Mouse (Mus musculus) adipocyte (in vitro differentiated cells): ENCODE measurements around the gene Prpf31.

Source experiments
- DNase-seq: peaks from one replicate; pipeline ENCODE4 v3.0.0-alpha.2; 2016; ENCODE audit warnings: low spot score

Gene Prpf31

DNA sequence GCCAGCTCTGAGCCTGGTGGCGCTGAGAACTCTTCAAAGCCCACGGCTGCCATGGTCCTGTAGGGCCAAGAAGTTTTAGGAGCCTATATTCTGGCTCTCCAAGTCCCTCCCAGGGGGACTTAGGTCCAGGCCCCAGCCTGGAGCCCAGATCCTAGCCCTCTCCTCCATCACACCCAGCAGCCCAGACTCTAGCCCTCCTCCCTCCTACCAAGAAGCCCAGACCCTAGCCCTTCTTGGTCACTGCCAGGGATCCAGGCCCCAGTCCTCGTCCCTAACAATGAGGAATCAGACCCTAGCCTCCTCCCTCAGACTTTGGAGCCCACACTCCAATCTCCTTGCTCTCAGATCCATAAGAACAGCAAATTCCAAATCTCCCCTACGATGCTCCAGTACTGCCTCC, 755 bp upstream of the Prpf31 start:
- no peak for DNase-seq

DNA sequence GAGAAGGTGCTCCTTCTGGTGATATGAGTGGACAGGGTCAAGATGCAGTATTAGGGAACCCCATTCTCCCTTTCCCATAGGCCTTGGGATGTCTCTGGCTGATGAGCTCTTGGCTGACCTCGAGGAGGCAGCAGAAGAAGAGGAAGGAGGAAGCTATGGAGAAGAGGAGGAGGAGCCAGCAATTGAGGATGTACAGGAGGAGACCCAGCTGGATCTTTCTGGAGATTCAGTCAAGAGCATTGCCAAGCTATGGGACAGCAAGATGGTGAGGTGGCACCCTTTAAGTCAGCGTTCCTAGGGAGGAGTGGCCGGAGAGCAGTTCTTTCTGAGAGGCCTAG, 662 bp downstream of the Prpf31 start:
- no peak for DNase-seq

DNA sequence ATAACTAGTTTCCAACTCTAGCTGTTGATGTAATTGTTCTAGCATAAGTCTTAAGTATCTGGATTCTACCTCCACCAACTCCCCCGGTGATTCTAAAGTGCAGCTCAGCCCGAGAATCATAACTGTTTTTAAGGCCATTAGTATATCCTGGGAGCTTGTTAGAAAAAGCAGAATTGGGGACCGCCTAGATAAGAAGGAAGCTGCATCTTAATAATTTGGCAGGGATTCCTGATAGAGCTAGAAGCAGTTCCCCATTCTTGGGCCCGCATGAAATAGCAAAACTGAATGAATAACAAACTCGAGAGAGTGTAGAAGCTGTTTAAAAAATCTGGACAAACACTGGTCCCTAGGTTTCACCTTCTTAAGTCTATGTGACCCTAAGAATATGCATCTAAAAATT, 13.6 kb downstream of the Prpf31 start:
- DNase-seq, result no peak

DNA sequence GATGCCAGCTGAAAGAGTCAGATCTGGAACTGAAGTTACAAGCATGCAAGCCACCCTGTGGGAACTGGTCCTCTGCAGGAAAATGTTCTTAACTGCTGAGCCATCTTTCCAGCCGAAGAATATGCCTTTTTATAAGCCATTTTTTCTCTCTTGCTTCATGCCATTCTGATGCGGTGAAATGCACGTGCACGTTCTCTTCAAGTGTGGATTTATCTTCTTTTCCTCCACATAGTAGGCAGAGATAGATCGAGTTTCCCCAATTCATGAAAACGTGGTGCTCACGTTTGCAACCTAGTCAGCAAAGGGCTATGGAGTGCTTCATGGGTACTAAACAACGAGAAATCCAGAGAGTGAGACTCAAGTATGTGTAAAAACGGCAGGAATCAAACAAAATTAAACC, 14.1 kb downstream of the Prpf31 start:
- DNase-seq, result no peak

DNA sequence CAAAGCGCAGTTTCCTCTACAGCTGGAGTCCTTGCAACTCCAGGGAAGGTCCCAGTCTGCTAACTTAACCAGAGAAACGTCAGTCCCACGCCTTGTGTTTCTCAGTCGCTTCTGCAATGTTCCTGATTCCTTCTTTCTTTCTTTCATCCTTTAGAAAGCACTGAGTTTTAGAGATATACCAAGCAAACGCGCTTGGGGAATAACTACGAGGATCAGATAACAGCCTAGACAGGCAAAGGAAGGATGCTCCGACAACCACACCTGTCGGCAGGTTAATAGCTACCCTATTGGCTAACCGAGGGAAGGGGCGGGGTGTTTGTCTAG, 14.5 kb downstream of the Prpf31 start:
- DNase-seq, result no peak

DNA sequence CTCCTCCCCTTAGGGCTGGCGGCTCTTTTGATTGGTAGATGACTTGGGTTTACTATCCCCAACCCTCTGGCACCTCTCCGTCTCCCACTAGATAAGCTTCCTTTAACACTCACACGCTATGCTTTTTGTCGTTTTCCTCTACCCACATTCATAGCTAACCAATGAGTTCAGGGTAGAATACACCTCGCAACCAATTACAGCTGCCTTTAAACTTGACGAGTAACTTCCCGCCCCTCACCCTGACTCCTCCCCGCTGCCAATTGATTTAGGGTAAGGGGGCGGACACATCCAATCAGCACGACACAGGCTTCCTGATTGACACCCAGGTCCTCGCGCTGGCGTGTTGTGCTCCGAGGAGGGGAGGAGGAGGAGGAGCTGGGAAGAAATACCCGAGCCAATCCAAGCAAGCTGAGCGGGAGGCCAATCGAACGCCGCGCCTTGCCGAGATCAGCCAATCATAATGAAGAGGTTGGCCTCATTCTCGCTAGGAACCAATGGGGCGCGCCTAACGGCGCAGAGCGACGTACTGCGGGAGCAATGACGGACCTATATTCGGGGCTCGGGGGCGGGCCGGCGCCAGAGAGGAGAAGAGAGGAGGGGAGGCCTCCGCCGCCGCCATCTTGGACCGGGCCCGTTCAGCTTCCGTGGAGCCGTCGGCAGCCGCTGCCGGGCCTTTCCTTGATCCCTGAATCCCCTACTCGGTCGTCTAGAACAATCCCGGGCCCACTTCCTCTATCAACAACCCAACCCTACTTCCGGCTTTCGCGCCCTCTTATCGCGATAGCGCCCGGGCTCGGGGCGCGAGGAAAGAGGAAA, 15.1 kb downstream of the Prpf31 start, which contains the start of gene Cnot3:
Cnot3 (plus strand) TSS at position 597 of the 816 bp plus-strand sequence.
- peak; percentile 98 for DNase-seq

DNA sequence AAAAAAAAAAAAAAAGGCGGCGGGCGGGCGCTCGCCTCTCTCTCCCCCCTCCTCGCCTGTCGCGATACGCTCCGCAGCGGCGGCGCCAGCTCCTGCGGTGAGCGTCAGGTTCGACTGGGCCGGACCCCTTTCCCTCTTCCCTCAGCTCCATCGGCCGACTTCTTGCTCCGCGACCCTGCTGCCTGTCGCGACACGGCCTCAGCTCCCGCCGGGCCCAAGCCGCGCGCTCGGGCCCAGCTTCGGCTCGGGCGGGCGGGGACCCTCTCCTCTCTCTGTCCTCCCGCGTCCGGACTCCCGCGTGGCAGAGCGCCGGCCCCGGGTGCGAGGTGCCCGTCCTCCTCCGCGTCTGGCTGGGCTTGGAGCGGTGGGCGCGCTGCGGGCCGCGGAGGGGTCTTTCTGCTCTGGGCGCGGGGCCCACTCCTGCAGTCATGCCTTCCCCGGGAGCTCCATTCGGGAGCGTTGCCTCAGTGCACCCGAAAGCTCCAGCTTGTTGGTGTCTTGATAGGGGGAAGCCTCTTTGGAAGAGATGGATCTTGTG, 15.8 kb downstream of the Prpf31 start:
- DNase-seq, result no peak

DNA sequence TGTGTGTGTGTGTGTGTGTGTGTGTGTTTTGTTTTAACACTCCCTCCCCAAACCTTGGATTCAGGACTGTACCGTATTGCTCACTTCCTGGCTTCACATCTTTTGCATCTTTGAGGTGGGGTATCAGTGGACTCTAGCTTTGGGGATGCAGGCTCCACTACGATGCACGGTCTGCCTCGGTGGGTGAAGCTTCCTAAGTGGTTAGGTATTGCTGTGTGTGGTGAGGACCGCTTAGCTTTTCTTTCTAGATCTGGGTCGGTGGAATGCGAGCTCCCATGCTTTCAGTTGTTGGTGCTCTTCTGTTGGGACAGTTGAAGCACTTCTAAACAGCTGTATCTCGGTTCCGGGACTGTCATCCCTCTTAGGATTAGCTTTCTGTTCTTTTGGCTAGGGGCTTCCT, 16.4 kb downstream of the Prpf31 start:
- DNase-seq, result no peak

DNA sequence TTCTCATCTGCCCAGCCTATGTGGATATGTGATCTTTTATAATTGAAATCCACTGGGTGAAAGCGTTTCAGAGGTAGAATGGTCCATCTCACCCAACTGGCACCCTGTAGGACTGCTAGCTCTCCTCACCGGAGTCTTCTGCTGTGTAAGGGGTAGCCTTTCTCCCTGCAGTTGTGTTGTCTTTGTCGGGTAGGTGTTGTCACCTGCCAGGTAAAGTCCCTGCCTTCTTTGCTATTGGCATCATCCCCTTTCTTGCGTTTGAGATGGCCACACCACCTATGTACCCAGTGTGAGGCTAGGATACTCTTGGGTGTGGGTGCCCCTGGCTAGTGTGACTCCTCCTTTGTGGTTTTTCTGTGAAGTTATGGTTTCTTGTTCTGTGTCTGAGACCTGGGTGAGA, 16.9 kb downstream of the Prpf31 start:
- no peak for DNase-seq

DNA sequence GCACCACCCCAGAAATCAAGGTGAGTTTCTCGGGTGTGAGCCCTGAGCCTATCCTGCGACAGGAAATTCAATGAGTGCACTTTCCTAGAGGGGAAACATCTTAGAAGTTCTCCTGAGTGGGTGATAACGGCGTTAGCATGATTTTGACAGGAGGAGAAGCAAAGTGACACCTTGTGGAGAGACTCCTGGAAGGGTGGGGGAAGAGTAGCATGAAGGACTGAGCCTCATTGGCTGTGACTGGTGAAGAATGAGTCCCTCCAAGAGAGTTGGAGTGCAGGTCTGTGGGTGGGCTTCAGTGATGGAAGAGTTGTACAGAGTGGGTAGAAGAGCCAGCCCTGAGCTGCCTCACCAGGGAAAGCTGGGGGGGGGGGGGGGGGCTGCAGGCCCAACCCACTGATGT, 27.2 kb downstream of the Prpf31 start:
- DNase-seq, result no peak

DNA sequence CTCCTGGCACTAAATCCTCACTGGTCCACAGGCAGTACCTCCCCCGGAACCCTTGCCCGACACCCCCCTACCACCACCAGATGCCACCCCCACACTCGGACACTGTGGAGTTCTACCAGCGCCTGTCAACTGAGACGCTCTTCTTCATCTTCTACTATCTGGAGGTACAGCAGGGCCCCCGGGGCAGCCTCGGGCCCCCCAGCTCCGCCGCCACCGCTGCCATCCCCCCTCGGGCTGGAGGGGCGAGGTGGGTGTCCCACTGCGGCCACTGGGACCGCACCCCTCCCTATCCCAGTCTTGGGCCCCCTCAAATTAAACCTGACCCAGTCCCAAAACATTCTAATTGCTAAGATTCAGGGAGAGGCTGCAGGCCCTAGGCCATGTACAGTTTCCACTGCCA, 28.8 kb downstream of the Prpf31 start:
- DNase-seq, result no peak

DNA sequence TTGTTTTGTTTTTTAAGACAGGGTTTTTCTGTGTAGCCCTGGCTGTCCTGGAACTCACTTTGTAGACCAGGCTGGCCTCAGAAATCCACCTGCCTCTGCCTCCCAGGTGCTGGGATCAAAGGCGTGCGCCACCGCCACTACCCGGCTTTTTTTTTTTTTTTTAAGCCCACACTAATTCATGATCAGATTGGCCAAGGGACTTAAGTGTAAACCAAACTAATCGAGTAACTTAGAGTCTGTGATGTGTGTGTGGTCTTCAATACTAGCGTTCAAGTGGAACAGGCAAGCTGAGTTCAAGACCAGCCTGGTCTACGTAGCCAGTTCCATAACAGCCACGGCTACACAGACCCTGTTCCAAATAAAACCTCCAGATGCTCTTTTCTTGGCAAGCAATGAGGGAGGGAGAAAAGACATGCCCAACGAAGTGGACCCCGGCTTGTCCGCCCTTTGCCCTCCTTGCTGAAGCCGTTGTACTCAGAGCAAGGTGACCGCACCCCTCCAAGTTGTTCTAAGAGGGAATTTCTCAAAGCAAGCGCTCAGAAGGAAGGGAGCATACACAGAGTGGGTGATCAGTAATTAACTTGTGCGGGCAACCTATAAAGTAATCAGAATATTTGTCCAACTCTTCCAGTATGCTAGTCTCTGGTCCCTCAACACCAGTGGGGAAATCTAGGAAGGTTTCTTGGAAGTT, 34.9 kb downstream of the Prpf31 start:
- no peak for DNase-seq

DNA sequence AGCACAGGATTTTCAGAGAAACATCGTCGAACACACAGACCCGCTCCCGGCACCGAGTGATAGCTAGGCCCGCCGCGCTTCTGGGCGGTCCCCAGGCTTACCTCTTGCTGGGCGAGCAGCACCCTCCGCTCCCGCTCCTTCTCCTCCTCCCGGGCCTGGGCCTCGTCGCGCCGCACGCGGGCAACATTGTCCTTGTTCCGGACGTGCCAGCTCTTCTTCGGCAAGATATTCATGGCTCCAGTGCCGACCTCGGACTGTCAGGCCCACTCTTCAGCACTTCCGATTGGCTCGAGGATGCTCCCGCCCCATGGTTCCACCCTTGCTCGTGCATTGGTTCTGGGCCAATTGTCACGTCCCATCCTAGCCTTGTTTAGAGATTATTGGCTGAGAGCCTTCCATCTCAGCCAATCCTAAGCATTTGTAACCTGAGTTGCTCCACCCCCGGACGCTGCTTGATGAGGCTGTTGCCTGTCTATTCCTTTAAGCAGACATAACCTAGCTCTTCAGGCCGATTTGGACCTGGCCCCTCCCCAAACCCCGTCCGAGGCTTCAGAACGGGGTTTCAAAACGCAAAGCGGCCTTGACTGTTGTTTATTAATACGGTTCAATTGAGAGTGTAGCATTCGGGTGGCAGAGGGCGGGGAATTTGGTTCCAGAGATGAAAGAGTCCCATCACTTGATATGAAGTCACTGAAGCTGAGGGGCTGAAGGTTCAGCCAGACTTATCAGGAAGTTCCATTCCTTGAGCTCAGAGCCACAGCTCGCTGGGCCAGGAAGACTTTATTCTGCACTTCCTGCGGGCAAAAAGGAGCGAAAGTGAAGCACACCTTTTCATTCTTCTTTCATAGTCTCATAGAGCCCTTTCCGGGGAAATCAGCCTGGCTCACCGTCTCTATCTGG, 35.7 kb downstream of the Prpf31 start, which contains the start of gene Leng1:
Leng1 (minus strand) TSS at position 626 of the 900 bp plus-strand sequence.
- DNase-seq, result peak; percentile 99

DNA sequence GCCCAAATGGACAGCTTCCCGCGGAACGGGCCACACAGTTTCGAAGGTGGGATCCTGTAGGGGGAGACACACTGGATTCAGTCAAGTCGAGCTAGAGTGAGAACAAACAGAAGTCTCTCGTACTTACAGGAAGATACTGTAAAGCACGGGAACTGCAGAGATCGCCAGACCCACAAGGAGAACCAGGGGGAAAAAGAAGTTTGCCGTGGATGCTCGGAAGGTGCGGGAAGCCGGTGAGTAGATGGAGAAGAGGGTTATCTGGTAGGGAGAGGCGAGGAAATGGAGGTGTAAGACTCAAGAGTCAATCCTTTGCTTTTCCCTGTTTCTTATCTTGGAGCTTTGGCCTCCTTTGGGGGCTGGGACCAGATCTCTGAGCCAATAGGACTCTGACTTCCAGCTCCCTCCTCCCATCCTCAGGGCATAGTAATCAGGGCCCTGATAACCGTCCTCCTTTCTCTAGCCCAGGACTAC, 37.2 kb downstream of the Prpf31 start:
- no peak for DNase-seq

DNA sequence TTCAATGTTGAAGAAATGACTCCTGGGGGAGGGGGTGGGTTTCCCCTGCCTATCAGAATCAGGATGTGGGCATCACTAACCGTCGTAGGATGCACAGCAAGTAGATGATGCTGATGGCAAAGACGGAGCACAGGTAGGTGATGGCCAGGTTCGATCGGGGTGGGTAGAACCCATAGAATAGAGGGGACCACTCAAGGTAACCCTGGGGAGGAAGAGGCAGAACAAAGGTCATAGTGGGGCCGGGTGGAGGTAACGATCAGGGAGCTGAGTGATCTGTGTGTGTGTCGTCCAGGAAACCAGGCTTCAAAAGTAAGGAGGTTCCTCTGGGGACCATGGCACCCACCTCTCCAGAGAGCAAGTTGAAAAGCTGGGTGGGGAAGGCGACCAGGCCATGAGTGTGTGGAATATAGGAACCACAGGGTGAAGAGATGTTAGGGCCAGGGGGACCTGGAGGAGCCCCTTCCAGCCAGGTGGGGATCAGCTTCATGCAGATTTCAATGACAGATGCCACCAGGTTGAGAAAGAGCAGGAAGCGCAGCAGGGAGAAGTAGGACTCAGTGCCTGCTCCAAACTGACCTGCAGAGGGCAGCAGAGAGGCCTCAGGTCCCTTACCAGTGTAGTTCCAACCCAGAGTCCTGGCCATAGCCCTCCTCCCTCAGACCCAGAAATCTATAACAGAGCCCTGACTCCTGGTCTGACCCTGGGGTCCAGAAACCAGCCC, 44.9 kb downstream of the Prpf31 start:
- peak; percentile 77 for DNase-seq

DNA sequence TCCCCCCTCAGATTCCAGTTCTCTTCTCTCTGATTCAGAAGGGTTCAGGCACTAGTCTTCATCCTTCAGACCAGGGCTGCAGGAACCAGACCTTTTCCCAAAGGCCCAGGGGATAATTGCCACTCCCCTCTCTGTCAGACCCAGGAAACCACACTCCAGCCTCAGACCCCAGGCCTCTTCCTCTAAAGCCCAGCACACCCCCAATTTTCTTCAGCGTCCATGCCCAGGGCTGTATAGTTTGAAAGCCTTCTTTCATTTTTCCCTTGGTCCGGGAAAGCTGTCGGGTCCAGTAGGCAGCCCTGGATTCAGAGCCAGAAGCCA, 45.4 kb downstream of the Prpf31 start:
- DNase-seq, result no peak

DNA sequence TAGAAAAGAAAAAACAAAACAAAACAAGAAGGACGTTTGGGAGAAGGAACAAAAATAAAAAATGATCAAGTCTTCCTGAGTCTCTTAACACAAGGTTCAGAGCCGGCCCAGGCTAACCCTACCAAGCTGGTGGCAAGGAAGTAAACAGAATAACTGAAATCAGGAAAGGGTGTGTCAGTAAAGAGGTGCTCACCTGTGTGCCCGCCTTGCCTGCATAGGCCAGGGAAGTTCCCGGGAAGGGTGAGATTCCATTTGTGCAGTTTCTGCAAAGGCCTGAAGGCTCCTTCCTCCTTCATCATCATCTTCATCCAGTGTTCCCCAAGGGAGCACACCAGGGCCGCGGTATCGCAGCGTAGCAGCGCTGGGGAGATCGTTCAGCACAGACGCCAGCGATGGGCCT, 46.6 kb downstream of the Prpf31 start:
- no peak for DNase-seq

DNA sequence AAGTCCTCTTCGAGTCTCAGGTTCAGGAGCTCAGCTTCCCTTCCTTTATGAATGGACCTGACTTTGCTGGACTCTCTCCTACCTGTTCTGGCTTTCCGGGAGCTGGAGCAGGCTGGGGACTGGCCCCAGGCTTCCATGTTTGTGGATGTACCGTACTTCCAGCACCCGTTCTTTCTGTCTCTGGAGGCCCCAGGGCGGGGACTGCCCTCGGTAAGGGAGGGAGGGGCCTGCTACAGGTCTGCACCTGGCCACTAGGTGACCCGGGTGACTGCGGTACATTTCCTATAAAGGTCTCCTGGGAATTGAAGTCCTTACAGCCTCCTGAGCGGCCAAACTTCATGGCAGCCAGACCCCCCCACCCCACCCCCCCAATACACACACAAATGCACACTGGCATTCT, 47.6 kb downstream of the Prpf31 start, which contains the start of gene Tmc4:
Tmc4 (minus strand) TSS at position 212 of the 400 bp plus-strand sequence.
- DNase-seq, result no peak

DNA sequence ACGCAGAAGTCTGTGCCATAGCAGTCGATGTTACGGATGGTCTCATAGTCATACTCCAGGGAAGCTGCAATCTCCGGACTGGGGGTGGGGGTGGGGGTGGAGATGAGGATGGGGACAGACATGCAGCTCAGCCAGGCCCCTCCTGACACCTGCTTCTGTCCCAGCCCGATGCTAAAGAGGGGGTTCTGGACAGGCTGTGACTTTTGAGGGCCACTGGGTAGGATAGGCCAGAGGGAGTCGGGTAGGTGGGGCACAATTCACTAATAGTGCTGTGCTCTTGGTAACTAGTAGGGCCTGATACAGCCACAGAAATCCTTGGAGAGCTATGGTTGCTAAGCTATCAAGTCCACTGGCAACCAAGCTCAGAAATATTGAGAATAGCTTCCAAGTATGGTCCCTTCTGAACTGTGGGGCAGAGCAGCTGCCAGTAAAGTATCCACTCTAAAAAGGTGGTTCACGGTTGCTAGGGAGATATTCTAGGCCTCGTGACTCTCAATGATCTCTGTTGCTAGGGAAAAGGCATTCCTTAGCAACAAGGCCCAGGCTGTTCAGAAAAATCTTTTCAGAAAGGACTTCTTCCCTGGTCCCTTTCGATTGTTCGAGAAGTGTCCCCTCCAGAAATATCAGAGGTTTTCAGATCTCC, 54.2 kb downstream of the Prpf31 start:
- no peak for DNase-seq

DNA sequence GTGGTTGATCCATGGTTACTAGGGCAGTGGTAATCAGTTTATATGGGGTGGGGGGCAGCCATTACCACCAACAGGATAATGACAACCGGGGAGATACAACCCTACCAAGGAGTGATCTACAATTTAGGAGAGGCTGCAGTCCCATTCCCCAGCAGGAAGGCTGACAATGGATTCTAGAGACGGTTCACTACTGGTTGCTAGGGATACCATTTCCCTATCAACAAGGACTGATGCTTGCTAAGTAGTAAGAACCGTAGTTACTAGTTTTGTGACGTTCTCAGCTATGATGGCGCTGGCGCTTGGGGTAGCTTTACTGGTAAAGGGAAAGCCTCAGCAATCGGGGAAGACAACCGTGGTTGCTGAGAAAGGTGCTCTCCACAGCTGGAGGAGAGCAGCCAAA, 54.9 kb downstream of the Prpf31 start:
- DNase-seq, result no peak
